In the genomic region with DNA sequence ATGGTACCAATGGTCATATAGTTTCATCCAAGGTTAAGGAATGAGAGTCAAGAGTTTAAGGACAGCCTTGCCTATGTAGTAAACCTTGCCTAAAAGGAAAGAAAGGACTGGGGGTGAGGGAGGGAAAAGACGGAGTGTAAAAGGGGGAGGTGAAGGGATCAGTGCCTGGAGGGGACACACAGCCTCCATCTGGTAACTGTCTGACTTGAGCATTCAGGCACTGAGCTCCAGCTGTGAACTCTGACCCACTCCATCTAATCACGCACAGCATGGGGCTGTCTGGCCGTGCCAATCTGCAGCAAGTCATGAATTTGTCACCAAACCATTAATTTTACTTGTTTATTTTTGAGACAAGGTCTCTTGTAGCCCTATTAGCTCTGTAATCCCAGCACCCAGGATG, we compare ENCODE assay signal across 18 mouse cellular contexts.
DNase-seq lines count a peak whose midpoint lies in the region; ATAC-seq and TF ChIP-seq lines count a peak whose summit lies in the region.
"Had no signal": no experiment of that assay in that cellular context is flagged by ENCODE, and none has a peak within 500 bp of the region (broad histone marks: within the 10 kb centered on the region; RNA-seq: fewer than 3 reads in every experiment).

No protein-coding gene starts in this region.

- TF ChIP-seq CTCF in stomach, postnatal 0 days (IDR thresholded peaks at IDR 0.05; ENCODE audit: low read depth), result no peak

- no peaks in the 10 kb centered on the region for H3K27me3 ChIP-seq in heart, embryonic 10.5 days (ENCODE audit: insufficient read depth, poor library complexity, severe bottlenecking)
- no peaks in the 10 kb centered on the region for H3K27me3 ChIP-seq in neural tube, embryonic 15.5 days (replicated peaks)
- H3K27me3 ChIP-seq in stomach, postnatal 0 days (ENCODE audit: control insufficient read depth, insufficient read depth, low read length), result no peaks in the 10 kb centered on the region

- no peak for TF ChIP-seq EP300 in stomach, postnatal 0 days (optimal IDR thresholded peaks at IDR 0.05)

- peaks cover 18% of the 10 kb centered on the region for H3K4me1 ChIP-seq in heart, embryonic 10.5 days
- H3K4me1 ChIP-seq in neural tube, embryonic 15.5 days, result no peaks in the 10 kb centered on the region
- no peaks in the 10 kb centered on the region for H3K4me1 ChIP-seq in stomach, postnatal 0 days (replicated peaks; ENCODE audit: control insufficient read depth, insufficient read depth)

- 45% methylated on average over 3 of the region's 3 CpGs for WGBS in heart, embryonic 10.5 days
- WGBS in neural tube, embryonic 15.5 days, result 17% methylated on average over 3 of the region's 3 CpGs
- 52% methylated on average over 3 of the region's 3 CpGs for WGBS in stomach, postnatal 0 days

- peaks cover 13% of the 10 kb centered on the region for H3K36me3 ChIP-seq in heart, embryonic 10.5 days
- H3K36me3 ChIP-seq in neural tube, embryonic 15.5 days, result peaks cover 22% of the 10 kb centered on the region
- H3K36me3 ChIP-seq in stomach, postnatal 0 days (ENCODE audit: control insufficient read depth, insufficient read depth, low read length), result no peaks in the 10 kb centered on the region
- H3K36me3 ChIP-seq: G1E had no signal

- no peak overlapping the region for H3K27ac ChIP-seq in heart, embryonic 10.5 days
- H3K27ac ChIP-seq in neural tube, embryonic 15.5 days (replicated peaks), result no peak overlapping the region
- H3K27ac ChIP-seq in stomach, postnatal 0 days (replicated peaks), result no peak overlapping the region
- H3K27ac ChIP-seq: left cerebral cortex, adult 2 months had no signal

- peak; percentile 51 for DNase-seq in heart, embryonic 10.5 days (ENCODE audit: low spot score)
- no peak for DNase-seq in heart, adult 8-10 months (ENCODE audit: low spot score)
- peak; percentile 46 for DNase-seq in neural tube, embryonic 10.5 days (ENCODE audit: extremely low spot score, low spot score)
- DNase-seq in forelimb bud, embryonic 11.5 days (ENCODE audit: low read depth, low spot score), result peak; percentile 43
- peak; percentile 7 for DNase-seq in stomach, postnatal 0 days (ENCODE audit: low spot score)
- no peak for DNase-seq in layer of hippocampus, postnatal 25 days (ENCODE audit: extremely low spot score in 1 of 2, low spot score in 1 of 2)
- DNase-seq in spleen, adult 18-20 months, result no peak
- DNase-seq: adrenal gland, postnatal 25 days; heart, postnatal 36 days; kidney, adult 18-20 months; kidney, postnatal 4 days; liver had no signal

- no peaks in the 10 kb centered on the region for H3K9me3 ChIP-seq in heart, embryonic 10.5 days
- H3K9me3 ChIP-seq in neural tube, embryonic 15.5 days (replicated peaks), result no peaks in the 10 kb centered on the region
- no peaks in the 10 kb centered on the region for H3K9me3 ChIP-seq in stomach, postnatal 0 days (ENCODE audit: control insufficient read depth, low read length)
- H3K9me3 ChIP-seq: G1E had no signal

- no peak overlapping the region for H3K9ac ChIP-seq in neural tube, embryonic 15.5 days (replicated peaks)
- H3K9ac ChIP-seq in stomach, postnatal 0 days (ENCODE audit: low read length), result no peak overlapping the region

- ATAC-seq in neural tube, embryonic 15.5 days (ENCODE audit: low FRiP score), result no peak
- ATAC-seq in stomach, postnatal 0 days (ENCODE audit: low FRiP score, low TSS enrichment), result no peak

- no peak overlapping the region for H3K4me2 ChIP-seq in neural tube, embryonic 15.5 days
- no peak overlapping the region for H3K4me2 ChIP-seq in stomach, postnatal 0 days (replicated peaks; ENCODE audit: low read depth)
- H3K4me2 ChIP-seq: heart, embryonic 11.5 days; midbrain, embryonic 11.5 days had no signal

- no peak overlapping the region for H3K4me3 ChIP-seq in heart, embryonic 10.5 days
- H3K4me3 ChIP-seq in neural tube, embryonic 15.5 days (replicated peaks), result no peak overlapping the region
- no peak overlapping the region for H3K4me3 ChIP-seq in stomach, postnatal 0 days (ENCODE audit: low read depth, low read length)
- H3K4me3 ChIP-seq: erythroblast, embryonic 14.5 days; left cerebral cortex, adult 2 months had no signal

Comparison
In these comparisons a context has a peak if more than half of its experiments do, and no peak if none do; other contexts are left out.
1. DNase-seq: peak in heart, embryonic 10.5 days (single experiment), neural tube, embryonic 10.5 days (single experiment), forelimb bud, embryonic 11.5 days (single experiment) and stomach, postnatal 0 days (single experiment); none in heart, adult 8-10 months (single experiment), layer of hippocampus, postnatal 25 days (0 of 2) and spleen, adult 18-20 months (0 of 2).